Mouse (Mus musculus) testis, postnatal 10 days (tissue): ENCODE data around the gene Tex35.

Source experiments
- DNase-seq: peaks from one replicate; pipeline ENCODE4 v3.0.0; 2021; ENCODE audit warnings: low spot score

The Tex35 gene

GRCm38 (mm10) chr1:157049886-157050285 lies 58.6 kb downstream of the Tex35 start:
- DNase-seq, result peak; percentile 12
